Mouse (Mus musculus) liver, embryonic 14.5 days (tissue): ENCODE measurements at regions not wholly inside any gene's neighbourhood (a gene's known extent, or its start where the extent isn't known, plus 50 kb on each side); places are given as distances from the start of the nearest gene placed in this dataset.

ENCODE experiments used
- ATAC-seq: fragments of 200-750 bp; cut with Nextera tagmentation; 2 replicates; pipeline ENCODE4 v1.8.0; 2017; ENCODE audit warnings: moderate number of reproducible peaks, mild to moderate bottlenecking, moderate library complexity; ENCODE audit not compliant: insufficient read depth
- DNase-seq, 3 experiments: peaks; one replicate each; pipeline ENCODE4 v3.0.0-alpha.2; 2012 to 2013; ENCODE audit warnings: low read depth in 3 of 3, low spot score in 3 of 3
- H3K27ac ChIP-seq: fragments of 300-500 bp; sonication (generic); 2 replicates; pipeline ENCODE4 v1.5.1; 2014; ENCODE audit warnings: moderate library complexity, mild to moderate bottlenecking, control low read depth, inconsistent platforms
- H3K27me3 ChIP-seq: fragments of 300-500 bp; sonication (generic); 2 replicates; pipeline ENCODE4 v1.6.1; 2014; ENCODE audit warnings: mild to moderate bottlenecking, low read length, moderate library complexity; ENCODE audit not compliant: control insufficient read depth, insufficient read depth
- H3K36me3 ChIP-seq: fragments of 300-500 bp; sonication (generic); replicated peaks from 2 replicates; pipeline ENCODE4 v1.6.1; 2014; ENCODE audit warnings: low read depth; ENCODE audit not compliant: control insufficient read depth, insufficient read depth
- H3K4me1 ChIP-seq, 2 experiments: fragments of 200-500 bp in 1 of 2; fragments of 300-500 bp in 1 of 2; sonication (generic) in 1 of 2; replicated peaks; 2 replicates each; pipeline ENCODE4 v1.6.1; 2012 to 2014; ENCODE audit warnings: antibody characterized with exemption in 1 of 2, inconsistent platforms in 1 of 2, low read length in 1 of 2; ENCODE audit not compliant: control insufficient read depth in 2 of 2, insufficient read depth in 2 of 2
- H3K4me2 ChIP-seq: fragments of 300-500 bp; sonication (generic); 2 replicates; pipeline ENCODE4 v1.6.1; 2014; ENCODE audit warnings: low read depth, mild to moderate bottlenecking, control low read depth, moderate library complexity
- H3K4me3 ChIP-seq, 2 experiments: fragments of 200-500 bp in 1 of 2; fragments of 300-500 bp in 1 of 2; sonication (generic) in 1 of 2; 2 replicates each; pipeline ENCODE4 v1.5.1; 2012 to 2014; ENCODE audit warnings: low read depth in 2 of 2, low read length in 2 of 2, mild to moderate bottlenecking in 2 of 2, control low read depth in 1 of 2, inconsistent platforms in 1 of 2, moderate library complexity in 1 of 2; ENCODE audit not compliant: insufficient read depth in 1 of 2
- H3K9ac ChIP-seq: fragments of 300-500 bp; sonication (generic); replicated peaks from 2 replicates; pipeline ENCODE4 v1.6.1; 2014; ENCODE audit warnings: mild to moderate bottlenecking, control low read depth, moderate library complexity
- H3K9me3 ChIP-seq: fragments of 300-500 bp; sonication (generic); 2 replicates; pipeline ENCODE4 v1.6.1; 2016; ENCODE audit warnings: low read length, mixed read lengths; ENCODE audit not compliant: control insufficient read depth
- CTCF ChIP-seq: IDR thresholded peaks from 2 replicates; pipeline ENCODE4 v1.5.1; 2016; ENCODE audit warnings: antibody characterized with exemption, low read depth, control low read depth
- EP300 ChIP-seq: IDR thresholded peaks from 2 replicates; pipeline ENCODE4 v1.6.1; 2016; ENCODE audit warnings: antibody characterized with exemption, low read depth
- WGBS: fragments of 180-500 bp; shearing (Covaris S2); extraction: QIAGEN DNeasy Blood & Tissue Kit; methylation state at CpG from one replicate; pipeline ENCODE4 v1.1.7; 2014; ENCODE audit not compliant: insufficient replicate concordance; 5-methylcytosine and 5-hydroxymethylcytosine counted together

GRCm38 (mm10) chr11:64168626-64169025 lies 89.4 kb upstream of the Cox10 start:
- 54% methylated on average over 8 of the region's 8 CpGs for WGBS
- ATAC-seq = no peak

GRCm38 (mm10) chr11:64164796-64165195 lies 85.5 kb upstream of the Cox10 start:
- no peaks in the 10 kb centered on the region for H3K9me3 ChIP-seq
- H3K9ac ChIP-seq = no peak overlapping the region
- ATAC-seq (no peak), DNase-seq (no peak)
- no peaks in the 10 kb centered on the region for H3K27me3 ChIP-seq
- H3K4me3 ChIP-seq = no peak overlapping the region
- H3K4me1 ChIP-seq = no peaks in the 10 kb centered on the region
- no peak overlapping the region for H3K4me2 ChIP-seq
- no peaks in the 10 kb centered on the region for H3K36me3 ChIP-seq
- 61% methylated on average over 6 of the region's 6 CpGs for WGBS
- TF ChIP-seq CTCF (no peak), EP300 (no peak)
- H3K27ac ChIP-seq = no peak overlapping the region

More at GRCm38 (mm10) chr11:64168626-64169025, 89.4 kb upstream of the Cox10 start:
- no peak for DNase-seq
- H3K36me3 ChIP-seq = no peaks in the 10 kb centered on the region
- no peaks in the 10 kb centered on the region for H3K9me3 ChIP-seq
- no peak overlapping the region for H3K27ac ChIP-seq
- no peak overlapping the region for H3K4me2 ChIP-seq
- no peaks in the 10 kb centered on the region for H3K27me3 ChIP-seq
- H3K4me1 ChIP-seq = no peaks in the 10 kb centered on the region
- H3K4me3 ChIP-seq = no peak overlapping the region
- TF ChIP-seq EP300 = no peak
- no peak for TF ChIP-seq CTCF
- no peak overlapping the region for H3K9ac ChIP-seq

GRCm38 (mm10) chr11:64158281-64158680 lies 79.0 kb upstream of the Cox10 start:
- no peak overlapping the region for H3K9ac ChIP-seq
- H3K4me2 ChIP-seq = no peak overlapping the region
- H3K9me3 ChIP-seq = no peaks in the 10 kb centered on the region
- ATAC-seq (no peak), DNase-seq (no peak)
- TF ChIP-seq EP300 = no peak
- no peak for TF ChIP-seq CTCF
- WGBS = 58% methylated on average over 5 of the region's 5 CpGs
- no peaks in the 10 kb centered on the region for H3K4me1 ChIP-seq
- H3K27ac ChIP-seq = no peak overlapping the region
- no peaks in the 10 kb centered on the region for H3K27me3 ChIP-seq
- H3K4me3 ChIP-seq = no peak overlapping the region
- no peaks in the 10 kb centered on the region for H3K36me3 ChIP-seq

GRCm38 (mm10) chr11:64156640-64157039 lies 77.4 kb upstream of the Cox10 start:
- H3K4me2 ChIP-seq = no peak overlapping the region
- no peak overlapping the region for H3K4me3 ChIP-seq
- H3K27ac ChIP-seq = no peak overlapping the region
- no peaks in the 10 kb centered on the region for H3K4me1 ChIP-seq
- 65% methylated on average over 7 of the region's 7 CpGs for WGBS
- DNase-seq (no peak), ATAC-seq (no peak)
- H3K36me3 ChIP-seq = no peaks in the 10 kb centered on the region
- TF ChIP-seq CTCF (no peak), EP300 (no peak)
- H3K9me3 ChIP-seq = no peaks in the 10 kb centered on the region
- no peaks in the 10 kb centered on the region for H3K27me3 ChIP-seq
- no peak overlapping the region for H3K9ac ChIP-seq

GRCm38 (mm10) chr11:64139483-64139882 lies 60.2 kb upstream of the Cox10 start:
- H3K9me3 ChIP-seq = no peaks in the 10 kb centered on the region
- no peaks in the 10 kb centered on the region for H3K36me3 ChIP-seq
- no peak overlapping the region for H3K4me2 ChIP-seq
- H3K4me3 ChIP-seq = no peak overlapping the region
- TF ChIP-seq EP300 = no peak
- no peak for TF ChIP-seq CTCF
- H3K9ac ChIP-seq = no peak overlapping the region
- ATAC-seq (no peak), DNase-seq (no peak)
- no peaks in the 10 kb centered on the region for H3K4me1 ChIP-seq
- H3K27ac ChIP-seq = no peak overlapping the region
- 81% methylated on average over 2 of the region's 2 CpGs for WGBS
- no peaks in the 10 kb centered on the region for H3K27me3 ChIP-seq

GRCm38 (mm10) chr11:64138934-64139333 lies 59.7 kb upstream of the Cox10 start:
- ATAC-seq (no peak), DNase-seq (no peak)
- Histone ChIP-seq H3K36me3 (no peaks in the 10 kb centered on the region), H3K9me3 (no peaks in the 10 kb centered on the region), H3K4me3 (no peak overlapping the region), H3K4me1 (no peaks in the 10 kb centered on the region), H3K27me3 (no peaks in the 10 kb centered on the region), H3K9ac (no peak overlapping the region), H3K4me2 (no peak overlapping the region), H3K27ac (no peak overlapping the region)
- WGBS = 43% methylated on average over 4 of the region's 4 CpGs
- TF ChIP-seq EP300 = no peak
- no peak for TF ChIP-seq CTCF
